Comparison of ENCODE assay signal across 21 mouse cellular contexts in genomic region chr14:117230476-117230875, GRCm38 (mm10).
"Had no signal": no experiment of that assay in that cellular context is flagged by ENCODE, and none has a peak within 500 bp of the region (broad histone marks: within the 10 kb centered on the region; RNA-seq: fewer than 3 reads in every experiment).

No protein-coding gene starts in this region.

- ATAC-seq: liver, postnatal 0 days; lung, postnatal 0 days; midbrain, embryonic 13.5 days; midbrain, embryonic 15.5 days had no signal

- H3K9ac ChIP-seq: liver, postnatal 0 days; lung, embryonic 15.5 days; midbrain, embryonic 13.5 days; midbrain, embryonic 15.5 days; neural tube, embryonic 13.5 days; neural tube, embryonic 15.5 days had no signal

- H3K9me3 ChIP-seq: lung, embryonic 15.5 days; midbrain, embryonic 13.5 days; midbrain, embryonic 15.5 days; neural tube, embryonic 13.5 days; neural tube, embryonic 15.5 days had no signal

- DNase-seq: liver, postnatal 0 days; lung, adult 2 months; lung, postnatal 14 days; lung, postnatal 36 days; retina, postnatal 1 day; right cerebral cortex, adult 18-20 months; right cerebral cortex, postnatal 25 days; right cerebral cortex, postnatal 4 days; spleen, adult 18-20 months; thymus, adult 18-20 months; thymus, postnatal 14 days; thymus, postnatal 36 days had no signal

- H3K27ac ChIP-seq: lung, embryonic 15.5 days; macrophage; midbrain, embryonic 13.5 days; midbrain, embryonic 15.5 days; neural tube, embryonic 13.5 days; neural tube, embryonic 15.5 days had no signal

- H3K4me3 ChIP-seq: lung, embryonic 15.5 days; megakaryocyte, embryonic 14.5 days; midbrain, embryonic 13.5 days; midbrain, embryonic 15.5 days; myocyte; neural tube, embryonic 13.5 days; neural tube, embryonic 15.5 days had no signal

- H3K27me3 ChIP-seq: lung, embryonic 15.5 days; megakaryocyte, embryonic 14.5 days; midbrain, embryonic 13.5 days; midbrain, embryonic 15.5 days; neural tube, embryonic 13.5 days; neural tube, embryonic 15.5 days had no signal

- H3K36me3 ChIP-seq: lung, embryonic 15.5 days; midbrain, embryonic 13.5 days; midbrain, embryonic 15.5 days; neural tube, embryonic 13.5 days; neural tube, embryonic 15.5 days had no signal

- H3K4me1 ChIP-seq: lung, embryonic 15.5 days; megakaryocyte, embryonic 14.5 days; midbrain, embryonic 13.5 days; midbrain, embryonic 15.5 days; neural tube, embryonic 13.5 days; neural tube, embryonic 15.5 days had no signal
